8 mouse cellular contexts compared by ENCODE assay signal in genomic region chr10:117708856-117709255, GRCm38 (mm10). TPM values are rescaled to one million over a fixed set of nuclear protein-coding genes. Genes with fewer than 3 reads are reported as not detected.
DNase-seq lines count a peak whose midpoint lies in the region; ATAC-seq and TF ChIP-seq lines count a peak whose summit lies in the region.

No protein-coding gene starts in this region.

- H3K36me3 ChIP-seq in lung, embryonic 14.5 days (ENCODE audit: insufficient read depth): peaks cover 44% of the 10 kb centered on the region
- peaks cover 56% of the 10 kb centered on the region for H3K36me3 ChIP-seq in forebrain, embryonic 10.5 days (replicated peaks)
- H3K36me3 ChIP-seq in limb, embryonic 13.5 days: peaks cover 41% of the 10 kb centered on the region

- WGBS in lung, embryonic 14.5 days: 81% methylated on average over 9 of the region's 9 CpGs
- 92% methylated on average over 9 of the region's 9 CpGs for WGBS in forebrain, embryonic 10.5 days
- WGBS in limb, embryonic 13.5 days: 89% methylated on average over 9 of the region's 9 CpGs
- 49% methylated on average over 9 of the region's 9 CpGs for WGBS in olfactory bulb, adult 2 months

- no peak for TF ChIP-seq CTCF in lung, embryonic 14.5 days (IDR thresholded peaks at IDR 0.05; ENCODE audit: low read depth)
- no peak for TF ChIP-seq CTCF in olfactory bulb, adult 2 months (IDR thresholded peaks at IDR 0.05; ENCODE audit: insufficient read depth, low read depth, low read length)

- no peaks in the 10 kb centered on the region for H3K27me3 ChIP-seq in lung, embryonic 14.5 days (ENCODE audit: insufficient read depth, low read length)
- no peaks in the 10 kb centered on the region for H3K27me3 ChIP-seq in forebrain, embryonic 10.5 days (ENCODE audit: poor library complexity, severe bottlenecking)
- H3K27me3 ChIP-seq in limb, embryonic 13.5 days: no peaks in the 10 kb centered on the region

- no peak overlapping the region for H3K27ac ChIP-seq in lung, embryonic 14.5 days (ENCODE audit: low read depth)
- no peak overlapping the region for H3K27ac ChIP-seq in forebrain, embryonic 10.5 days
- H3K27ac ChIP-seq in limb, embryonic 13.5 days: no peak overlapping the region
- H3K27ac ChIP-seq in olfactory bulb, adult 2 months (ENCODE audit: insufficient read depth, low read depth, low read length): no peak overlapping the region

- H3K9ac ChIP-seq in lung, embryonic 14.5 days: peak overlapping the region; percentile 99
- peak overlapping the region; percentile 99; the same call in 1 of the 2 replicates for H3K9ac ChIP-seq in limb, embryonic 13.5 days

- H3K4me1 ChIP-seq in lung, embryonic 14.5 days (ENCODE audit: insufficient read depth): no peaks in the 10 kb centered on the region
- H3K4me1 ChIP-seq in forebrain, embryonic 10.5 days: peaks cover 19% of the 10 kb centered on the region
- peaks cover 14% of the 10 kb centered on the region for H3K4me1 ChIP-seq in limb, embryonic 13.5 days
- H3K4me1 ChIP-seq in olfactory bulb, adult 2 months (ENCODE audit: control insufficient read depth, insufficient read depth, low read length): peaks cover 4% of the 10 kb centered on the region

- peak overlapping the region; percentile 80 for H3K4me3 ChIP-seq in lung, embryonic 14.5 days (ENCODE audit: low read depth, low read length)
- peak overlapping the region; percentile 89 for H3K4me3 ChIP-seq in forebrain, embryonic 10.5 days
- peak overlapping the region; percentile 89 for H3K4me3 ChIP-seq in limb, embryonic 13.5 days
- 0 out of 2 replicates have a peak overlapping the region, but pooled peaks have one; percentile 16 for H3K4me3 ChIP-seq in olfactory bulb, adult 2 months (ENCODE audit: insufficient read depth, low read depth, low read length)

- no peak for ATAC-seq in lung, embryonic 14.5 days (ENCODE audit: insufficient read depth)
- no peak for ATAC-seq in limb, embryonic 13.5 days (ENCODE audit: low FRiP score, low read depth)

- no peak for TF ChIP-seq POLR2A in olfactory bulb, adult 2 months (IDR thresholded peaks at IDR 0.05; ENCODE audit: insufficient read depth, low read depth, low read length)

- DNase-seq in lung, embryonic 14.5 days: no peak
- DNase-seq in lung, postnatal 10 days: no peak
- no peak for DNase-seq in forebrain, embryonic 10.5 days (ENCODE audit: extremely low spot score, low spot score)
- no peak for DNase-seq in layer of hippocampus, adult 18-20 months (ENCODE audit: low spot score in 2 of 2)
- no peak for DNase-seq in kidney, adult 11 months
- DNase-seq in frontal cortex, postnatal 10 days (ENCODE audit: low spot score in 2 of 2): no peak

- H3K9me3 ChIP-seq in lung, embryonic 14.5 days (ENCODE audit: low read depth, low read length): no peaks in the 10 kb centered on the region
- H3K9me3 ChIP-seq in forebrain, embryonic 10.5 days: no peaks in the 10 kb centered on the region
- no peaks in the 10 kb centered on the region for H3K9me3 ChIP-seq in limb, embryonic 13.5 days

- H3K4me2 ChIP-seq in lung, embryonic 14.5 days: peak overlapping the region; percentile 83
- peak overlapping the region; percentile 80 for H3K4me2 ChIP-seq in limb, embryonic 13.5 days (replicated peaks)

RNA-seq across cellular contexts. Expression of gene Mdm2, which starts 1.7 kb away (rescaled TPM):
- 49.1 and 50.5 TPM in 2 replicates for polyA plus RNA-seq in lung, embryonic 14.5 days (2014; fragmentation: Nextera tagmentation; extraction: Ambion mirVana)
- polyA plus RNA-seq in forebrain, embryonic 10.5 days (2016; fragmentation: Nextera tagmentation; extraction: Ambion mirVana): 54.0 and 58.3 TPM in 2 replicates
- polyA plus RNA-seq in limb, embryonic 13.5 days (2015; fragmentation: Nextera tagmentation; extraction: Ambion mirVana): 47.3 and 49.5 TPM in 2 replicates
- not detected in 2 replicates for polyA plus RNA-seq in olfactory bulb, adult 2 months (2012; ENCODE audit: insufficient read depth, insufficient read length, low replicate concordance, missing spikeins)
- total RNA-seq in layer of hippocampus, adult 18-20 months (2021): 10 to 100 TPM; 54.3 to 61.9 TPM

RNA-seq across cellular contexts. Expression of gene Slc35e3, which starts 37.3 kb away (rescaled TPM):
- polyA plus RNA-seq in lung, embryonic 14.5 days (2014; fragmentation: Nextera tagmentation; extraction: Ambion mirVana): 16.4 and 16.7 TPM in 2 replicates
- polyA plus RNA-seq in forebrain, embryonic 10.5 days (2016; fragmentation: Nextera tagmentation; extraction: Ambion mirVana): 22.4 TPM in 2 replicates
- 42.4 and 44.3 TPM in 2 replicates for polyA plus RNA-seq in limb, embryonic 13.5 days (2015; fragmentation: Nextera tagmentation; extraction: Ambion mirVana)
- not detected in 2 replicates for polyA plus RNA-seq in olfactory bulb, adult 2 months (2012; ENCODE audit: insufficient read depth, insufficient read length, low replicate concordance, missing spikeins)
- total RNA-seq in layer of hippocampus, adult 18-20 months (2021): 10 to 100 TPM; 31.1 to 32.5 TPM

Comparison
In these comparisons a context has a peak if more than half of its experiments do, and no peak if none do; other contexts are left out.
1. H3K4me3 ChIP-seq: peak in every context shown above with its lines; median percentile 89 in forebrain, embryonic 10.5 days; 89 in limb, embryonic 13.5 days; 80 in lung, embryonic 14.5 days; 16 in olfactory bulb, adult 2 months.
2. RNA of gene Mdm2, which starts 1.7 kb away (polyA plus RNA-seq): 54.0 to 58.3 TPM in forebrain, embryonic 10.5 days, 49.1 to 50.5 TPM in lung, embryonic 14.5 days and 47.3 to 49.5 TPM in limb, embryonic 13.5 days; not detected in olfactory bulb, adult 2 months; every median in the first group is over 10 times any median in the second.
3. RNA of gene Slc35e3, which starts 37.3 kb away (polyA plus RNA-seq): 42.4 to 44.3 TPM in limb, embryonic 13.5 days, 22.4 TPM in forebrain, embryonic 10.5 days and 16.4 to 16.7 TPM in lung, embryonic 14.5 days; not detected in olfactory bulb, adult 2 months; every median in the first group is over 10 times any median in the second.